In genomic region chr5:65842947-65843346, GRCm38 (mm10) we compare ENCODE assay signal across 15 mouse cellular contexts.
"Had no signal": no experiment of that assay in that cellular context is flagged by ENCODE, and none has a peak within 500 bp of the region (broad histone marks: within the 10 kb centered on the region; RNA-seq: fewer than 3 reads in every experiment).

No protein-coding gene starts in this region.

- H3K27ac ChIP-seq: lung, embryonic 15.5 days; macrophage; midbrain, embryonic 13.5 days; midbrain, embryonic 15.5 days; neural tube, embryonic 12.5 days had no signal

- H3K9me3 ChIP-seq: lung, embryonic 15.5 days; midbrain, embryonic 13.5 days; midbrain, embryonic 15.5 days; neural tube, embryonic 12.5 days had no signal

- H3K4me1 ChIP-seq: lung, embryonic 15.5 days; midbrain, embryonic 13.5 days; midbrain, embryonic 15.5 days; neural tube, embryonic 12.5 days had no signal

- H3K9ac ChIP-seq: liver, postnatal 0 days; lung, embryonic 15.5 days; midbrain, embryonic 13.5 days; midbrain, embryonic 15.5 days; neural tube, embryonic 12.5 days had no signal

- H3K4me3 ChIP-seq: lung, embryonic 15.5 days; midbrain, embryonic 13.5 days; midbrain, embryonic 15.5 days; neural tube, embryonic 12.5 days had no signal

- H3K4me2 ChIP-seq: lung, embryonic 15.5 days; midbrain, embryonic 11.5 days; midbrain, embryonic 13.5 days; midbrain, embryonic 15.5 days; neural tube, embryonic 12.5 days had no signal

- DNase-seq: liver, postnatal 0 days; lung, adult 2 months; lung, postnatal 14 days; lung, postnatal 36 days; right cerebral cortex, postnatal 14 days; thymus, adult 18-20 months; thymus, postnatal 14 days; thymus, postnatal 36 days had no signal

- H3K36me3 ChIP-seq: lung, embryonic 15.5 days; midbrain, embryonic 13.5 days; midbrain, embryonic 15.5 days; neural tube, embryonic 12.5 days had no signal

- H3K27me3 ChIP-seq: lung, embryonic 15.5 days; midbrain, embryonic 13.5 days; midbrain, embryonic 15.5 days; neural tube, embryonic 12.5 days had no signal

- ATAC-seq: liver, postnatal 0 days; lung, postnatal 0 days; midbrain, embryonic 13.5 days; midbrain, embryonic 15.5 days had no signal
